Mouse (Mus musculus) cerebellum, adult 2 months (tissue): Measurements from ENCODE around the gene Ift43. TPM values are rescaled to one million over a fixed set of nuclear protein-coding genes. Genes with fewer than 3 reads are reported as not detected.

Experiments used
- DNase-seq, 2 experiments: peaks; one replicate each; pipeline ENCODE4 v3.0.0; 2021
- H3K27ac ChIP-seq: fragments of 200-500 bp; 2 replicates; pipeline ENCODE4 v1.5.1; 2012; ENCODE audit warnings: low read length, control low read depth, inconsistent platforms; ENCODE audit not compliant: insufficient read depth
- H3K27me3 ChIP-seq: fragments of 200-500 bp; 2 replicates; pipeline ENCODE4 v1.6.1; 2012; ENCODE audit warnings: inconsistent platforms, mild to moderate bottlenecking, low read length, moderate library complexity; ENCODE audit not compliant: control insufficient read depth, insufficient read depth
- H3K4me1 ChIP-seq: fragments of 200-500 bp; 2 replicates; pipeline ENCODE4 v1.6.1; 2011; ENCODE audit warnings: low read length; ENCODE audit not compliant: control insufficient read depth, insufficient read depth
- H3K4me3 ChIP-seq: fragments of 200-500 bp; replicated peaks from 2 replicates; pipeline ENCODE3; 2011; ENCODE audit warnings: mild to moderate bottlenecking, low read depth, low read length, control low read depth; ENCODE audit not compliant: insufficient read depth
- CTCF ChIP-seq: fragments of 200-500 bp; IDR thresholded peaks from 2 replicates; pipeline ENCODE4 v1.5.1; 2011; ENCODE audit warnings: low read depth, mild to moderate bottlenecking, control low read depth, low read length, moderate library complexity, borderline replicate concordance; ENCODE audit not compliant: insufficient read depth
- POLR2A ChIP-seq: fragments of 200-500 bp; IDR thresholded peaks from 2 replicates; pipeline ENCODE4 v1.6.1; 2011; ENCODE audit warnings: low read length, control low read depth, borderline replicate concordance; ENCODE audit not compliant: insufficient read depth
- WGBS: fragments of 180-500 bp; shearing (Covaris S2); methylation state at CpG from one replicate; pipeline ENCODE4 v1.1.7; 2018; 5-methylcytosine and 5-hydroxymethylcytosine counted together
- polyA plus RNA-seq: library from polyadenylated mRNA; depleted of rRNA; stranded (reverse); fragments of >200 nt; gene quantifications from 2 replicates; pipeline ENCODE4 v1.2.3, GENCODE M21; 2012

Gene Ift43
- polyA plus RNA-seq, 1 experiment, result 34.9 TPM

DNA sequence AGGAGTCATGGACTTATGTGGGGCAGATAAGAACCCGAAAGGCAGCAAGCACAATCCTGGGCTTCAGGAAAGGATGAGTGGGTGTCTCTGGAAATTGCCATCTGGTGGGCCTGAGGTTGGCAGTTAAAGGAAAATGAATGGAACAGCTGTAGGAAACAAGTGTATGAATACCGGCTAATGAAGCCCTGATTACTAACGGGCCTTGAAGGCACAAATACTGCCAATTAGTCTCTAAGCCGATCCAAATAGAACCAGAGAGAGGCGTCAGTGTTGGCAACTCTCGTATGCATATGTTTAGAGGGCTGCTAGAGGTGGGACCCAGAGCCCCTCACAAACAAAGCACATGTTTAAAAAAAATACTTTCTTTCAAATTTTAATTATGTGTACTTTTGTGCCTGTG, 10.9 kb upstream of the Ift43 start:
- H3K4me3 ChIP-seq, result no peak overlapping the region
- no peak for DNase-seq
- 56% methylated on average over 6 of the region's 6 CpGs for WGBS
- no peak overlapping the region for H3K27ac ChIP-seq
- TF ChIP-seq POLR2A (no peak), CTCF (no peak)
- H3K27me3 ChIP-seq, result no peaks in the 10 kb centered on the region
- peaks cover 9% of the 10 kb centered on the region; the same call in 1 of the 2 replicates for H3K4me1 ChIP-seq

DNA sequence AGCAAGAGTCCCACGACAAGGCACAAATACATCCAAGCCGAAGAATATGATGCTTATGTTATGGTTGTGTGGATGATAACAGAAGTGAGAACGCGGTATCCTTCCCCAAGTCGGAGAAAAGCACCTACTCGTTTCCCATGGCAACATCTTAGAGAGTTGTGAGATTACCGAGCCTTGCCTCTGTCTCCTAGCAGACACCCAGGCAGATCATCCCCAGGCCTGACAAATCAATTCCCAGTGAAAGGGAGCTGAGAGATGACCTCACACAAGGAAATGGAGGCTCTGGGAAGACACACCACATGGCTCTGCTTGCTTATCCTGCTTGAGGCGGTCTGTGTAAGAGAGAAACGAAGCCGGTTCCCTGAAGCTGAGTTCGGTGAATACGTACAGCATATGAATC, 7.7 kb upstream of the Ift43 start:
- Histone ChIP-seq H3K4me3 (no peak overlapping the region), H3K27me3 (no peaks in the 10 kb centered on the region), H3K4me1 (peaks cover 13% of the 10 kb centered on the region), H3K27ac (no peak overlapping the region)
- WGBS, result 90% methylated on average over 12 of the region's 12 CpGs
- no peak for TF ChIP-seq CTCF
- TF ChIP-seq POLR2A, result no peak
- DNase-seq, result no peak

DNA sequence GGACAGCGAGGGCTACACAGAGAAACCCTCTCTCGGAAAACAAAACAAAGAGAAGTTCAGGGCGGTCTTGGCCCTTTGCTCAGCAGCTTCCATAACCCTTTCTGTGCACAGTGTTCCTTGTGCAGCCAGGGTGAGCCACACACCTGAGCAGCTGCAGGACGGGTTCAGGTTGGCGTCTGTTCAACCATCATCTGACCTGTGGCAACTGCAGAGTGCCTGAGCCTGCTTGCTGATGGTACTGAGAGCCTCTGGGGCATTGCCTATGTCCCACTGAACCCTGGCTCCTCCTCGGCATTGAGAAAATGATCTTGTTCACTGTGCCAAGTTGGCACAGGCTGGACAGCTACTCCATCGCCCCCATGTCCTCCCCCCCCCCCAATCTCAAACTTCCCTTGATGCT, 7.0 kb upstream of the Ift43 start:
- Histone ChIP-seq H3K27ac (no peak overlapping the region), H3K27me3 (no peaks in the 10 kb centered on the region), H3K4me1 (peaks cover 13% of the 10 kb centered on the region), H3K4me3 (peak overlapping the region; percentile 56)
- 61% methylated on average over 7 of the region's 7 CpGs for WGBS
- no peak for TF ChIP-seq POLR2A
- no peak for TF ChIP-seq CTCF
- DNase-seq, result peak in 1 of 2 experiments; percentile 30

DNA sequence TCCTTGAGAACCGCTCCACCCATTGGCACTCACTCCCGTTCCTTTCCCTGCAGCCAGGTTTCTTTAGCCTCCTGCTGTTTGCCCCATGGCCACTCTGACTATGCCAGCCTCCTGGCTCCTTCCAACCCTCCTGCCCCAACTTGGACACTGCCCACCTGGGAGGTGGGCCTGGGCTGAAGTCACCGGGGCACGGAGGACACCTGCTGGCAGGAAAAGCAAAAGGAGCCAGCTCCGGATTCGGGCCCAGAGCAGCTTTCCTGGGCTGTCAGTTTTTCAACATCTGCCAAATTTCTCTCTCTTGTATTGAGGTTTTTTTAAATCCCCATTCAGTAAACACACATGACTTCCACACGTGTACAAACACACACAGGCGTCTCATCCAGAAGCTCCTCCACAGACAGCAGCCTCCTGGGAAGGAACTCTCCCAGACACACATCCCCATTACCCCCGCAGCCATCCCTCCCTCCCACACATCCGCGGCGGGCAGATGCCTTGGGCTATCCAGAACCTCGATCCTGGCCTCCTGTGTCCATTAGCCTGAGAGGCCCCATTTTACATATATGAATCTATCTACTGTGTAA, 5.9 kb upstream of the Ift43 start:
- peak; percentile 7; the same call in 1 of the 2 replicates for TF ChIP-seq CTCF
- no peak for TF ChIP-seq POLR2A
- H3K27me3 ChIP-seq, result no peaks in the 10 kb centered on the region
- 0 out of 2 replicates have a peak overlapping the region, but pooled peaks have one; percentile 6 for H3K27ac ChIP-seq
- 9% methylated on average over 13 of the region's 13 CpGs for WGBS
- peak; percentile 79 to 83 for DNase-seq
- peak overlapping the region; percentile 56 for H3K4me3 ChIP-seq
- peaks cover 13% of the 10 kb centered on the region for H3K4me1 ChIP-seq

DNA sequence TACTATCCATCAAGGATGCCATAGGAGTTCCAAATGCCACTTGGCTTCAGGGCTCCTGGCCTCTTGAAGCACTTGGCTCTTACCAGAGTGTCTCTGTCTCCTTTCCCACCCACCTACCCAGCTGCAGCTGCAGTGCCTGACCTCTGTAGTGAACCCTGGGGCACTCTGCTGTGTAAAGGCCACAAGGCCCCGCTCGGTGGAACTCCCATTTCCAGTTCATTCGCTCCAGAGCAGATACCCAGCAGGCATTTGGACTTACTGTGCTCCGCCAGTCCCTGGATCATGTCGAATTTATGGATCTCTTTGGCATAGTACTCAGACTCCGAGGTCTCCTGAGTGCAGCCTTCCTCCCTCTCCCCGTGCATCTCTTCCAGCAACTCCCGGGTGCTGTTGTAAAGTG, 5.0 kb upstream of the Ift43 start:
- H3K27me3 ChIP-seq, result no peaks in the 10 kb centered on the region
- DNase-seq, result peak in 1 of 2 experiments; percentile 50
- 21% methylated on average over 8 of the region's 8 CpGs for WGBS
- TF ChIP-seq POLR2A, result no peak
- TF ChIP-seq CTCF, result no peak
- peak overlapping the region; percentile 56 for H3K4me3 ChIP-seq
- H3K4me1 ChIP-seq, result peaks cover 13% of the 10 kb centered on the region
- peak overlapping the region; percentile 65 for H3K27ac ChIP-seq

DNA sequence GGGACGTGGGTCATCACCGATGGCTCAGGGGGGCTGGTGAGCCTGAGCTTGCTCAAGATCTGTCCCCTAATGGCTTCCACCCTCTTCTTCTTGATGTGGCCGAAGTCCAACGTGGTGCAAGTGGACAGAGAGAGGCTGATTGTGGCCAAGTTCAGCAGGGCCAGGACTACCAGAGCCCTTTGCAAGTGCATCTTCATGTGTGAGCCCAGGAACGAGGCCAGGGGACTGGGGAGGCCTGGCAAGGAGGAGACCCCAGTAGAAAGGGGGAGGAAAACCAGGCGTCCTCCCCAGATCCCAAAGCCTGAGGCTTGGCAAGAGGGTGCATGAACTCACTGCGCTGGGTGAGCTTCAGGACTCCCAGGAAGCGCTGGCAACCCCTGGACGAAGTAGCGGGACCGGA, 4.6 kb upstream of the Ift43 start:
- DNase-seq, result peak; percentile 57 to 68
- no peak for TF ChIP-seq CTCF
- TF ChIP-seq POLR2A, result no peak
- peak overlapping the region; percentile 56 for H3K4me3 ChIP-seq
- WGBS, result 21% methylated on average over 11 of the region's 11 CpGs
- H3K27ac ChIP-seq, result peak overlapping the region; percentile 65
- peaks cover 13% of the 10 kb centered on the region for H3K4me1 ChIP-seq
- no peaks in the 10 kb centered on the region for H3K27me3 ChIP-seq

DNA sequence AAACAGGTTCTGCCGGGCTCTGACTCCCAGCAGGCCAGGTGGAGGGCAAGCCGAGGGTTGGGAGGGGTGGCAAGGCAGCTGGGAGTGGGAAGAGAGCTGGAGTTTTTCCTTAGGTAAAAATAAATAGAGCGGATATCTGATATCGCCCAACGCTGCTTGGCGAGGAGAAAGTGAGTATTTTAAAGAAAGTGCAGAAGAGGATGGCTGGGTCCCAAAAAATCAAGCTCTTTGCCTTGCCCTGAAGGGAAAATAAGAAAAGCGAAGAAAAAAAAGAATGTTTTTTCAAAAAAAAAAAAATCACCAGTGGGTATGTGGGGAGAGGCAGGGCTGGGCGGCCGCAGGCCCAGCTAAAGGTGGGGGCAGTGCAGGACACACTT, 4.2 kb upstream of the Ift43 start:
- Histone ChIP-seq H3K27me3 (no peaks in the 10 kb centered on the region), H3K4me1 (peaks cover 13% of the 10 kb centered on the region), H3K4me3 (peak overlapping the region; percentile 56), H3K27ac (peak overlapping the region; percentile 65)
- WGBS, result 30% methylated on average over 9 of the region's 9 CpGs
- DNase-seq, result no peak
- TF ChIP-seq POLR2A (no peak), CTCF (no peak)

DNA sequence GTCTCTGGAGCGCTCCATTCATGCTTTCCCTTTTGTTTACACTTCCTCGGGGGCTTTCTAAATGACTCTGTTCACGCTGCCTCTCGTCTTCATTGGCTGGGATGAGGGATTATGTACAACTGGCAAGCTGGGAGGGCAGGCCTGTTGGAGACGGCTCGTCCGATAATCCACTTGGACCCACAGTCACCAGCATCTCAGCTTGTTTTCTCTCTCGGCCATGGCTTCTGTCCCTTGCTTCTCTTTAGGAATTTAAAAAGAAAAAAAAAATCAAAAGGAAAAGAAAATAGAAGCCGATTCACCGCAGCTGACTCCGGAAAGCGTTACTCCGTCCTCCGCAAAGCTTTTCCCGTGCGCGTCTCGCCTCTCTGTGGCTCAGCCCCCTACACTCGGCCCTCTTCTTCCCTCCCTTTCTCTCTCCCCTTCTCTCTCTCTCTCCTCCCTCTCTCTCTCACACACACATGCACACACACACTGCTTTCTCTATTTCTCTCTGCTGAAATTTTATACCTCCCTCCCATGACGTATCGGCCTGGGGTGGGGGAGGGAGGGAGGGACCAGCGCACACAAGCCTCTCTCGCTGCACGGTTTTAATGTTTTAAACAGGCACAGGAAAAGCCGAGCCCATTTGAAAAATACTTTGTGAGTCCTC, 3.7 kb upstream of the Ift43 start, which contains the start of gene Tgfb3:
Gene Tgfb3 (minus strand): TSS at position 489 of the 649 bp plus-strand sequence.
- 13% methylated on average over 25 of the region's 25 CpGs for WGBS
- no peak for TF ChIP-seq CTCF
- TF ChIP-seq POLR2A, result peak; percentile 49; the same call in 1 of the 2 replicates
- Histone ChIP-seq H3K27ac (peak within 1 kb of the TSS; percentile 65), H3K4me1 (peaks cover 13% of the 10 kb centered on the region), H3K4me3 (peak within 1 kb of the TSS; percentile 56), H3K27me3 (no peaks in the 10 kb centered on the region)
- peak; percentile 64 to 67 for DNase-seq
